Mouse (Mus musculus) erythroblast, embryonic 14.5 days (primary cell): ENCODE measurements at regions not wholly inside any gene's neighbourhood (a gene's known extent, or its start where the extent isn't known, plus 50 kb on each side); places are given as distances from the start of the nearest gene placed in this dataset.

Experiments used
- GATA1 ChIP-seq: IDR thresholded peaks from 2 replicates; pipeline ENCODE4 v1.6.1; 2012; ENCODE audit warnings: low read length, inconsistent platforms, mixed read lengths
- TAL1 ChIP-seq: IDR thresholded peaks from 3 replicates; pipeline ENCODE4 v1.6.1; 2012; ENCODE audit warnings: low read length, inconsistent platforms, mixed read lengths

GRCm38 (mm10) chr1:23268062-23268461, 129.5 kb downstream of the Ogfrl1 start:
- TF ChIP-seq GATA1 (no peak), TAL1 (no peak)
